Mouse (Mus musculus): ENCODE data around the gene Celf1.

- TF ChIP-seq CTCF (IDR thresholded peaks at IDR 0.05; ENCODE audit: control insufficient read depth, insufficient read depth, insufficient replicate concordance, low read depth, low read length) (no peak), POLR2A (IDR thresholded peaks at IDR 0.05; ENCODE audit: control insufficient read depth, low read depth, low read length) (no peak)
Observed at GRCm38 (mm10) chr2:91068162-91068871, 128.1 kb downstream of the Celf1 start.

All from testis, adult 2 months (tissue).